Mouse (Mus musculus): ENCODE results near the gene Larp4. TPM values are rescaled to one million over a fixed set of nuclear protein-coding genes. Genes with fewer than 3 reads are reported as not detected.
"Not testable (repeated sequence)": the region's sequence is repeated elsewhere in the genome, so short reads cannot be mapped to it uniquely, and the experiment has no call there.

The Larp4 gene
- polyA plus RNA-seq, 1 experiment from 2014 or later: 21.9 TPM

GRCm38 (mm10) chr15:99972989-99973911, 3.4 kb downstream of the Larp4 start:
- Histone ChIP-seq H3K27me3 (no peaks in the 10 kb centered on the region), H3K27ac (replicated peaks) (peak overlapping the region; percentile 96), H3K4me1 (replicated peaks) (peaks cover 14% of the 10 kb centered on the region), H3K9ac (peak overlapping the region; percentile 86), H3K9me3 (no peaks in the 10 kb centered on the region), H3K4me2 (peak overlapping the region; percentile 93), H3K36me3 (no peaks in the 10 kb centered on the region), H3K4me3 (peak overlapping the region; percentile 96)
- WGBS: under 1% methylated on average over 82 of the region's 84 CpGs
- peak; percentile 91 for ATAC-seq (ENCODE audit: low read depth)

GRCm38 (mm10) chr15:99974476-99975220, 4.8 kb downstream of the Larp4 start:
- peaks cover 14% of the 10 kb centered on the region for H3K4me1 ChIP-seq (replicated peaks)
- H3K4me3 ChIP-seq: no peak overlapping the region

GRCm38 (mm10) chr15:99976121-99976520, 6.3 kb downstream of the Larp4 start:
- H3K36me3 ChIP-seq; H3K4me3 ChIP-seq; H3K9ac ChIP-seq; H3K27ac ChIP-seq (replicated peaks); H3K27me3 ChIP-seq; H3K4me2 ChIP-seq; ATAC-seq (ENCODE audit: low read depth); H3K9me3 ChIP-seq: not testable (repeated sequence)
- H3K4me1 ChIP-seq (replicated peaks): peaks cover 14% of the 10 kb centered on the region
- 95% methylated on average over 2 of the region's 2 CpGs for WGBS

More at GRCm38 (mm10) chr15:99974476-99975220, 4.8 kb downstream of the Larp4 start:
- Histone ChIP-seq H3K4me2 (peak overlapping the region; percentile 93; the same call in 1 of the 2 replicates), H3K9ac (no peak overlapping the region), H3K9me3 (no peaks in the 10 kb centered on the region), H3K27ac (replicated peaks) (no peak overlapping the region), H3K36me3 (no peaks in the 10 kb centered on the region), H3K27me3 (no peaks in the 10 kb centered on the region)
- 87% methylated on average over 2 of the region's 2 CpGs for WGBS
- ATAC-seq (ENCODE audit: low read depth): no peak

GRCm38 (mm10) chr15:99979266-99979665, 9.4 kb downstream of the Larp4 start:
- no peak overlapping the region for H3K4me3 ChIP-seq
- 93% methylated on average over 1 of the region's 1 CpGs for WGBS

GRCm38 (mm10) chr15:99979715-99980114, 9.8 kb downstream of the Larp4 start:
- no peaks in the 10 kb centered on the region for H3K9me3 ChIP-seq
- H3K4me3 ChIP-seq: no peak overlapping the region
- H3K9ac ChIP-seq: no peak overlapping the region
- no peak overlapping the region for H3K4me2 ChIP-seq
- H3K27me3 ChIP-seq: no peaks in the 10 kb centered on the region
- no peaks in the 10 kb centered on the region for H3K36me3 ChIP-seq
- ATAC-seq (ENCODE audit: low read depth): no peak
- 85% methylated on average over 2 of the region's 2 CpGs for WGBS
- H3K4me1 ChIP-seq (replicated peaks): no peaks in the 10 kb centered on the region; the same call in 1 of the 2 replicates
- H3K27ac ChIP-seq (replicated peaks): no peak overlapping the region

More at GRCm38 (mm10) chr15:99979266-99979665, 9.4 kb downstream of the Larp4 start:
- Histone ChIP-seq H3K36me3 (no peaks in the 10 kb centered on the region), H3K27ac (replicated peaks) (no peak overlapping the region), H3K9ac (no peak overlapping the region), H3K27me3 (no peaks in the 10 kb centered on the region), H3K9me3 (no peaks in the 10 kb centered on the region), H3K4me1 (replicated peaks) (peaks cover 3% of the 10 kb centered on the region), H3K4me2 (no peak overlapping the region)
- ATAC-seq (ENCODE audit: low read depth): no peak

- Histone ChIP-seq H3K4me1 (replicated peaks) (no peaks in the 10 kb centered on the region), H3K27me3 (no peaks in the 10 kb centered on the region), H3K4me2 (no peak overlapping the region), H3K27ac (replicated peaks) (no peak overlapping the region), H3K4me3 (no peak overlapping the region), H3K9ac (no peak overlapping the region), H3K9me3 (no peaks in the 10 kb centered on the region), H3K36me3 (peaks cover 64% of the 10 kb centered on the region)
- no peak for ATAC-seq (ENCODE audit: low read depth)
- 100% methylated on average over 1 of the region's 1 CpGs for WGBS
Measured at GRCm38 (mm10) chr15:99993100-99993499, 23.2 kb downstream of the Larp4 start.

- Histone ChIP-seq H3K9me3 (no peaks in the 10 kb centered on the region), H3K4me3 (no peak overlapping the region), H3K27me3 (no peaks in the 10 kb centered on the region), H3K9ac (no peak overlapping the region), H3K27ac (replicated peaks) (no peak overlapping the region), H3K4me2 (no peak overlapping the region), H3K4me1 (replicated peaks) (no peaks in the 10 kb centered on the region), H3K36me3 (peaks cover 66% of the 10 kb centered on the region)
- ATAC-seq (ENCODE audit: low read depth): no peak
- WGBS: 91% methylated on average over 6 of the region's 6 CpGs
Measured at GRCm38 (mm10) chr15:99997114-99997804, 27.4 kb downstream of the Larp4 start.

GRCm38 (mm10) chr15:99999390-99999789, 29.5 kb downstream of the Larp4 start:
- 88% methylated on average over 1 of the region's 1 CpGs for WGBS
- no peaks in the 10 kb centered on the region for H3K27me3 ChIP-seq
- peaks cover 72% of the 10 kb centered on the region for H3K36me3 ChIP-seq
- no peak overlapping the region for H3K27ac ChIP-seq (replicated peaks)
- H3K4me1 ChIP-seq (replicated peaks): no peaks in the 10 kb centered on the region
- no peak for ATAC-seq (ENCODE audit: low read depth)
- H3K9ac ChIP-seq: no peak overlapping the region
- no peak overlapping the region for H3K4me3 ChIP-seq
- H3K9me3 ChIP-seq: no peaks in the 10 kb centered on the region
- H3K4me2 ChIP-seq: no peak overlapping the region

- Histone ChIP-seq H3K9me3 (no peaks in the 10 kb centered on the region), H3K9ac (no peak overlapping the region), H3K4me2 (no peak overlapping the region), H3K4me3 (no peak overlapping the region), H3K4me1 (replicated peaks) (no peaks in the 10 kb centered on the region), H3K36me3 (peaks cover 85% of the 10 kb centered on the region), H3K27me3 (no peaks in the 10 kb centered on the region), H3K27ac (replicated peaks) (no peak overlapping the region)
- WGBS: 91% methylated on average over 7 of the region's 7 CpGs
- ATAC-seq (ENCODE audit: low read depth): no peak
Measured at GRCm38 (mm10) chr15:100004677-100005273, 34.9 kb downstream of the Larp4 start.

- H3K4me1 ChIP-seq (replicated peaks): no peaks in the 10 kb centered on the region
- H3K4me2 ChIP-seq: no peak overlapping the region
- H3K9ac ChIP-seq: no peak overlapping the region
- peaks cover 91% of the 10 kb centered on the region for H3K36me3 ChIP-seq
- H3K9me3 ChIP-seq: no peaks in the 10 kb centered on the region
- no peak overlapping the region for H3K4me3 ChIP-seq
- no peak for ATAC-seq (ENCODE audit: low read depth)
- H3K27ac ChIP-seq (replicated peaks): no peak overlapping the region
- no peaks in the 10 kb centered on the region for H3K27me3 ChIP-seq
Measured at GRCm38 (mm10) chr15:100006180-100006579, 36.3 kb downstream of the Larp4 start.

- 78% methylated on average over 6 of the region's 6 CpGs for WGBS
- H3K4me1 ChIP-seq (replicated peaks): no peaks in the 10 kb centered on the region
- no peak for ATAC-seq (ENCODE audit: low read depth)
- no peaks in the 10 kb centered on the region for H3K27me3 ChIP-seq
- H3K27ac ChIP-seq (replicated peaks): no peak overlapping the region; the same call in 1 of the 2 replicates
- H3K36me3 ChIP-seq: peaks cover 17% of the 10 kb centered on the region
- H3K4me3 ChIP-seq: no peak overlapping the region
- H3K9ac ChIP-seq: no peak overlapping the region
- H3K9me3 ChIP-seq: no peaks in the 10 kb centered on the region
- H3K4me2 ChIP-seq: no peak overlapping the region
Measured at GRCm38 (mm10) chr15:100018280-100018899, 48.5 kb downstream of the Larp4 start.
